Mouse (Mus musculus): ENCODE measurements around the gene Shh. TPM values are rescaled to one million over a fixed set of nuclear protein-coding genes. Genes with fewer than 3 reads are reported as not detected.

The Shh gene
- polyA plus RNA-seq, 1 experiment from 2014 or later, result 5.1 TPM

DNA sequence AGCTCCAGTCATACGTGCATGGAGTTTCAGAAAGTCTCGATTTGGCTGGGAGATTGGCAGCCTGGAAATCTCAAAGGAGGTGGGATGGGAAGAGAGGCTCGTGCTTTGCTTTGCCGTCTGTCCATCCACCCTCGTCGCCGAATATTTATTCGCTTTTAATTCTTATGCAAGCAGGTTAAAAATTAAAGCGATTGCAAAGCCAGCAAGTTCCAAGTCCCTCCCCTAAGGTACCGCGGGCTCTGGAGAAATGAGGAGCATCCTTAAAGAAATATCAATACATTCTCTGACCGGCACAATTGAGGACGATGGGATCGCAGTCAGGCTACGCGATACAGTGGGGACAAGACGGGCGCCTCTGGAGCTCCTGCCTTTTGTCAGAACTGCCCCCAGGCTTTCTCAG, 1.5 kb downstream of the Shh start:
- Histone ChIP-seq H3K9ac (replicated peaks) (peak overlapping the region; percentile 59), H3K27me3 (peaks cover 98% of the 10 kb centered on the region), H3K9me3 (no peaks in the 10 kb centered on the region), H3K27ac (replicated peaks) (peak overlapping the region; percentile 65; the same call in 1 of the 2 replicates), H3K4me3 (peak overlapping the region; percentile 56), H3K4me2 (replicated peaks) (peak overlapping the region; percentile 86), H3K4me1 (peaks cover 35% of the 10 kb centered on the region), H3K36me3 (no peaks in the 10 kb centered on the region)
- ATAC-seq (ENCODE audit: low FRiP score, low read depth), result no peak
- 1% methylated on average over 18 of the region's 18 CpGs for WGBS

- under 1% methylated on average over 29 of the region's 29 CpGs for WGBS
- no peaks in the 10 kb centered on the region for H3K36me3 ChIP-seq
- peak overlapping the region; percentile 59 for H3K9ac ChIP-seq (replicated peaks)
- H3K27ac ChIP-seq (replicated peaks), result peak overlapping the region; percentile 65; the same call in 1 of the 2 replicates
- H3K4me1 ChIP-seq, result peaks cover 40% of the 10 kb centered on the region
- ATAC-seq (ENCODE audit: low FRiP score, low read depth), result 0 out of 2 replicates have a peak, but pooled peaks have one; percentile 14
- H3K27me3 ChIP-seq, result peaks cover 98% of the 10 kb centered on the region
- no peaks in the 10 kb centered on the region for H3K9me3 ChIP-seq
- H3K4me3 ChIP-seq, result peak overlapping the region; percentile 56
- peak overlapping the region; percentile 86 for H3K4me2 ChIP-seq (replicated peaks)
Observed at GRCm38 (mm10) chr5:28465099-28465406, 2.0 kb downstream of the Shh start.

GRCm38 (mm10) chr5:28464361-28465098, 2.5 kb downstream of the Shh start:
- peaks cover 45% of the 10 kb centered on the region for H3K4me1 ChIP-seq

GRCm38 (mm10) chr5:28463656-28464055, 3.4 kb downstream of the Shh start:
- Histone ChIP-seq H3K9ac (replicated peaks) (peak overlapping the region; percentile 59; the same call in 1 of the 2 replicates), H3K9me3 (no peaks in the 10 kb centered on the region), H3K27ac (replicated peaks) (no peak overlapping the region), H3K36me3 (no peaks in the 10 kb centered on the region), H3K27me3 (peaks cover 100% of the 10 kb centered on the region), H3K4me2 (replicated peaks) (peak overlapping the region; percentile 86), H3K4me1 (peaks cover 53% of the 10 kb centered on the region), H3K4me3 (peak overlapping the region; percentile 56)
- 3% methylated on average over 10 of the region's 10 CpGs for WGBS
- no peak for ATAC-seq (ENCODE audit: low FRiP score, low read depth)

More at GRCm38 (mm10) chr5:28464361-28465098, 2.5 kb downstream of the Shh start:
- Histone ChIP-seq H3K27me3 (peaks cover 100% of the 10 kb centered on the region), H3K9ac (replicated peaks) (peak overlapping the region; percentile 59), H3K4me2 (replicated peaks) (peak overlapping the region; percentile 86), H3K36me3 (no peaks in the 10 kb centered on the region), H3K9me3 (no peaks in the 10 kb centered on the region), H3K27ac (replicated peaks) (peak overlapping the region; percentile 65), H3K4me3 (peak overlapping the region; percentile 56)
- under 1% methylated on average over 76 of the region's 76 CpGs for WGBS
- peak; percentile 17; the same call in 1 of the 2 replicates for ATAC-seq (ENCODE audit: low FRiP score, low read depth)

DNA sequence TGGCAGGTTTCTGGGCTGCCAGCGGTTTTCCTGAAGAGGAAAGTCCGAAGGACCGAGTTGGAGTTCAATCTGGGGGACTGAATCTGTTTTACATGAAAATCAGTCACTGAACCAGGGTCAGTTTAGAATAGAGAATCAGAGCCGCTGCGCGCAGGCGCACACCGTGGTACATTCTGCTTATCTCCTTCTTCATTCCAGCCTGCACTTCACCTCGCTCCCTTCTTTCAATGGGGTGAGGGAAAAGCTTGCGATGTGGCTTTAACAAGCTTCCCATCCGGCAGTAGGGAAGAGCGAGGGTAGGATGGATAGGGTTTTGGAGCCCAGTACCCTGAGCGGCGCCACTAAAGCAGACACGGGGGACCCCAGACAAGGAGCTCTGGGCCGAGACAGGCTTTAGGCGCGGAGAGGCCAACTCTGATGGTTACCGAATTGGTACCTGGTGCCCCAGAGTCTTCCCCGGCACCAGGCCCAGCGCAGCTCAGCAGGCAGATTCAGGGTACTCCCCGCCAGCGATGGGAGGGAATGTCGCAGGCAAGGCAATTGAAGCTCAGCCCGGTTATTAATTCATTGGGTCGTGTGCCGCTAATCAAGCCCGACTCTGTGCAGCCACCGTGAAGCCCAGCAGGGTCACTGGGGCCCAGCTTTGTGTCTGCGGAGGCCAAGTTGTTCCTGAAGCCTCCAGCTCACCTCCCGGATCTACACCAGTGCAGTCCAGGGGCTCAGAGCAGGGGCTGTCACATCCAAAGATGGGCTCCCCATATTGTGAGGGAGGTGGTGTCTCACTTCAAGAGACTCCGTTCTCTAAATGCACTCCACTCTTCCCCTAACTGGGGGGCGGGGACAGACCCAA, 4.1 kb downstream of the Shh start:
- peak overlapping the region; percentile 56 for H3K4me3 ChIP-seq
- H3K4me1 ChIP-seq, result peaks cover 60% of the 10 kb centered on the region
- H3K4me2 ChIP-seq (replicated peaks), result peak overlapping the region; percentile 86
- peak overlapping the region; percentile 59; the same call in 1 of the 2 replicates for H3K9ac ChIP-seq (replicated peaks)
- no peak for ATAC-seq (ENCODE audit: low FRiP score, low read depth)
- H3K36me3 ChIP-seq, result no peaks in the 10 kb centered on the region
- peaks cover 100% of the 10 kb centered on the region for H3K27me3 ChIP-seq
- no peaks in the 10 kb centered on the region for H3K9me3 ChIP-seq
- WGBS, result under 1% methylated on average over 33 of the region's 33 CpGs
- H3K27ac ChIP-seq (replicated peaks), result peak overlapping the region; percentile 49; the same call in 1 of the 2 replicates

DNA sequence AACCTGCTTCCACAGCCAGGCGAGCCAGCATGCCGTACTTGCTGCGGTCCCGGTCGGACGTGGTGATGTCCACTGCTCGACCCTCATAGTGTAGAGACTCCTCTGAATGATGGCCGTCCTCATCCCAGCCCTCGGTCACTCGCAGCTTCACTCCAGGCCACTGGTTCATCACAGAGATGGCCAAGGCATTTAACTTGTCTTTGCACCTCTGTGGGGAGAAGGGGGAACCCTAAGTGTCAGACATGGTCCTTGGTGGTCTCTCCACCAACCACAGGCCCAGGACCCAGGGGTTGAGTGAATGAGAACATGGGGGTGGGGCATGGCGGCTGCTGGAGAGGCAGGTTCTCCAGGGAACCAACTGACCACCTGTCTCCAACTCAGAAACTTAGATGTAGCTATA, 5.7 kb downstream of the Shh start:
- Histone ChIP-seq H3K4me1 (peaks cover 61% of the 10 kb centered on the region), H3K9ac (replicated peaks) (no peak overlapping the region), H3K27me3 (peaks cover 95% of the 10 kb centered on the region), H3K36me3 (no peaks in the 10 kb centered on the region), H3K4me3 (peak overlapping the region; percentile 46), H3K4me2 (replicated peaks) (peak overlapping the region; percentile 67), H3K27ac (replicated peaks) (no peak overlapping the region), H3K9me3 (no peaks in the 10 kb centered on the region)
- no peak for ATAC-seq (ENCODE audit: low FRiP score, low read depth)
- 7% methylated on average over 11 of the region's 11 CpGs for WGBS

GRCm38 (mm10) chr5:28460556-28461350, 6.3 kb downstream of the Shh start:
- H3K4me2 ChIP-seq (replicated peaks), result peak overlapping the region; percentile 67
- no peaks in the 10 kb centered on the region for H3K36me3 ChIP-seq
- H3K4me3 ChIP-seq, result peak overlapping the region; percentile 46
- WGBS, result under 1% methylated on average over 17 of the region's 17 CpGs
- H3K27me3 ChIP-seq, result peaks cover 95% of the 10 kb centered on the region
- ATAC-seq (ENCODE audit: low FRiP score, low read depth), result no peak
- H3K9me3 ChIP-seq, result no peaks in the 10 kb centered on the region
- peak overlapping the region; percentile 67 for H3K27ac ChIP-seq (replicated peaks)
- peaks cover 60% of the 10 kb centered on the region for H3K4me1 ChIP-seq
- no peak overlapping the region; the same call in none of the 2 replicates for H3K9ac ChIP-seq (replicated peaks)

DNA sequence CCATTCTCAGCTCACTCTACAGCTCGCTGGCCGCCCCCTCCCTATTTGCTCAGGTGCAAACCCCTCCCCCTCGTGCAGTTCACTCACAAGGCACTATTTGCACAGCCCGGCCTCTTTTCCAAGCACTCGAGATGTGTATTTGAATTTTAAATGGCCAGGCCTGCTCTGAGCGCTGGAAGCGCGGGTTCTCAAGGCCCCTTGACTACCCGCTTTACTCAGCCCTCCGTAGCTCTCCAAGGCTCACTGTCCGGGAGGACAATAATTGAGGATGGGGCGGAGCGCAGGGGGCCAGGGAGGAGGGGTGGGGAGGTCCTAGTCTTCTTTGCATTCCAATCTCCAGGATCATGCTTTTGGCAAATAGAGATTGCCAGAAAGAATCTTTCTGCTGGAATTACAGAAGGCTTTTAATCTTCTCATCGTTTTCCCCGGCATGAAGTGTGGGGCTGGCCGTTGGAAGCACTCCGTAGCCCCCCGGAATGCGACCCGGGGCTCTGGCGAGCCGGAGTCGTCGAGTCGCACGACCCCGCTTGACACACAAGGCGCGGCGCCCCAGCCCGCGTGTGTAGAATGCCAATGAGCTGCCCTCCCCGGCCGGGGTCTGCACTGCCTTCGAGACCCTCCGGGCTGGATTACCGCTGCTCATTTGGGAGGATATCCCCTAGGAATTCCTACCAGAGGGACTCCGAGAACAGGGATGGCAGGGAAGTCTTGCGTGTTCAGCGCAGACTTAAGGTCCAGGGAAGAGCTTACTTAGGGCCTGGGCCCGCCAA, 7.4 kb downstream of the Shh start:
- H3K4me2 ChIP-seq (replicated peaks), result peak overlapping the region; percentile 67
- no peak overlapping the region; the same call in 1 of the 2 replicates for H3K9ac ChIP-seq (replicated peaks)
- H3K27me3 ChIP-seq, result peaks cover 90% of the 10 kb centered on the region
- no peaks in the 10 kb centered on the region for H3K9me3 ChIP-seq
- no peaks in the 10 kb centered on the region for H3K36me3 ChIP-seq
- ATAC-seq (ENCODE audit: low FRiP score, low read depth), result peak; percentile 77
- H3K4me3 ChIP-seq, result peak overlapping the region; percentile 46
- WGBS, result under 1% methylated on average over 41 of the region's 41 CpGs
- H3K27ac ChIP-seq (replicated peaks), result peak overlapping the region; percentile 67
- peaks cover 53% of the 10 kb centered on the region for H3K4me1 ChIP-seq

DNA sequence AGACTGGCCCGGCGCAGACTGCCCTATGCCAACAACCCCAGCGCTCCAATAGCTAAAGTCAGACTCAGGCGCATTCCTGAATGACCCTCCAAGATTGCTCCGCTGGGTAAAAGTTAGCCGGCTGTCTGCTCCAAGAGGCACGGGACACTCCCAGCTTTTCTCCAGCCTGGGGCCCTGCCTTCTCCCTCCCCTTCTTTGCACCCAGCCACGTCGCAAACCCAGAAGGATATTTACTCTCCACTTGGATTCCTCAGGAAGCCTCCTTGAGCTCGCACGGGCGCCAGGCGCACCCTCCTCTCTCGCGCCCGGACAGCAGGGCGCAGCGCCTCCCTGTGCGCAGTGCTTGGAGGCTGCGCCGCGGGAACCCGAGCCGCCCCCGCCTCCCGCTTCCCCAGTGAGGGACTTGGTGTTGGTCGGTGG, 8.2 kb downstream of the Shh start:
- Histone ChIP-seq H3K36me3 (no peaks in the 10 kb centered on the region), H3K27me3 (peaks cover 86% of the 10 kb centered on the region), H3K4me2 (replicated peaks) (peak overlapping the region; percentile 67), H3K4me1 (peaks cover 45% of the 10 kb centered on the region), H3K4me3 (peak overlapping the region; percentile 46), H3K9ac (replicated peaks) (peak overlapping the region; percentile 47; the same call in 1 of the 2 replicates), H3K9me3 (no peaks in the 10 kb centered on the region), H3K27ac (replicated peaks) (peak overlapping the region; percentile 67)
- 0% methylated on average over 27 of the region's 27 CpGs for WGBS
- ATAC-seq (ENCODE audit: low FRiP score, low read depth), result peak; percentile 39; the same call in 1 of the 2 replicates

DNA sequence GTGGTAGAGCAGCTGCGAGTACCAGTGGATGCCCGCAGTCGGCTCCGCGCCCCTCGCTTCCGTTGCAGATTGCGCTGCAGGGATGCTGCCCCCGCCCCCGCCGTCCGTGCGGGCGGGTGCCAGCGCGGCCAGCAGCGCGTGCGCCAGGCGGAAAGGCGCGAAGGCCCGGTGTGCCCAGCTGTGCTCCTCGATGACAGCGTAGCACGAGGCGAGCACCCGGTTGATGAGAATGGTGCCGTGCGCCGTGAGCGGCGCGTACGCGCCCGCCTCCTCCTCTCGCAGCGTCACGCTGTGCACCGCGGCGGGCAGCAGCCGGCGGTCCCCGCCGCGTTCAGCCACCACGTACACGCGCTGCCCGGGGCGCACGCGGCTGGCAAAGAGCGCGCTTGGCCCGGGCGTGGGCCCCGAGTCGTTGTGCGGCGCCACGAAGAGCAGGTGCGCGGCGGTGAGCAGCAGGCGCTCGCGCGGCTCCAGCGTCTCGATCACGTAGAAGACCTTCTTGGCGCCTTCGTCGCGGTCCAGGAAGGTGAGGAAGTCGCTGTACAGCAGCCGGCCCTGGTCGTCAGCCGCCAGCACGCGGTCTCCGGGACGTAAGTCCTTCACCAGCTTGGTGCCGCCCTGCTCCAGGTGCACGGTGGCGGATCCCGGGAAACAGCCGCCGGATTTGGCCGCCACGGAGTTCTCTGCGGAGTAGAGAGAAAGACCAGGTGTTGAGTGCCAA, 9.0 kb downstream of the Shh start:
- ATAC-seq (ENCODE audit: low FRiP score, low read depth), result no peak
- H3K27ac ChIP-seq (replicated peaks), result peak overlapping the region; percentile 67
- peaks cover 38% of the 10 kb centered on the region for H3K4me1 ChIP-seq

More for the DNA sequence above, 9.0 kb downstream of the Shh start:
- under 1% methylated on average over 77 of the region's 95 CpGs for WGBS
- Histone ChIP-seq H3K4me2 (replicated peaks) (peak overlapping the region; percentile 67), H3K9ac (replicated peaks) (peak overlapping the region; percentile 47), H3K9me3 (no peaks in the 10 kb centered on the region), H3K4me3 (peak overlapping the region; percentile 46), H3K36me3 (no peaks in the 10 kb centered on the region), H3K27me3 (peaks cover 79% of the 10 kb centered on the region)
